ENCODE assay signal across 18 mouse cellular contexts in genomic region chr1:171216241-171216955, GRCm38 (mm10). TPM values are rescaled to one million over a fixed set of nuclear protein-coding genes. Genes with fewer than 3 reads are reported as not detected.
"Had no signal": no experiment of that assay in that cellular context is flagged by ENCODE, and none has a peak within 500 bp of the region (broad histone marks: within the 10 kb centered on the region; RNA-seq: fewer than 3 reads in every experiment).

No protein-coding gene starts in this region.

- H3K9me3 ChIP-seq: lung, embryonic 15.5 days; megakaryocyte, embryonic 14.5 days; midbrain, embryonic 13.5 days; midbrain, embryonic 15.5 days; neural tube, embryonic 12.5 days; stomach, embryonic 15.5 days had no signal

- DNase-seq: lung, adult 2 months; lung, postnatal 14 days; lung, postnatal 36 days; right cerebral cortex, postnatal 14 days; thymus, adult 2 months; thymus, postnatal 25 days; thymus, postnatal 4 days had no signal

- H3K4me2 ChIP-seq: lung, embryonic 15.5 days; midbrain, embryonic 11.5 days; midbrain, embryonic 13.5 days; midbrain, embryonic 15.5 days; neural tube, embryonic 12.5 days; stomach, embryonic 15.5 days had no signal

- H3K9ac ChIP-seq: lung, embryonic 15.5 days; midbrain, embryonic 13.5 days; midbrain, embryonic 15.5 days; neural tube, embryonic 12.5 days; stomach, embryonic 15.5 days had no signal

- H3K4me3 ChIP-seq: lung, embryonic 15.5 days; megakaryocyte, embryonic 14.5 days; midbrain, embryonic 13.5 days; midbrain, embryonic 15.5 days; neural tube, embryonic 12.5 days; stomach, embryonic 15.5 days had no signal

- H3K27me3 ChIP-seq: lung, embryonic 15.5 days; midbrain, embryonic 13.5 days; midbrain, embryonic 15.5 days; neural tube, embryonic 12.5 days; stomach, embryonic 15.5 days had no signal

- H3K27ac ChIP-seq: lung, embryonic 15.5 days; macrophage; midbrain, embryonic 13.5 days; midbrain, embryonic 15.5 days; neural tube, embryonic 12.5 days; stomach, embryonic 15.5 days; stomach, postnatal 0 days had no signal

- ATAC-seq: lung, postnatal 0 days; midbrain, embryonic 13.5 days; midbrain, embryonic 15.5 days had no signal

RNA-seq across cellular contexts. Expression of gene Nr1i3, which starts 2.6 kb away (rescaled TPM):
- polyA plus RNA-seq: spleen, adult 2 months had no signal

RNA-seq across cellular contexts. Expression of gene Apoa2, which starts 8.5 kb away (rescaled TPM):
- polyA plus RNA-seq: macrophage had no signal
